Mouse (Mus musculus) kidney, embryonic 14.5 days (tissue): Measurements from ENCODE around the gene Mrpl21. TPM values are rescaled to one million over a fixed set of nuclear protein-coding genes. Genes with fewer than 3 reads are reported as not detected.

ENCODE experiments used
- ATAC-seq: fragments of 200-750 bp; cut with Nextera tagmentation; 2 replicates; pipeline ENCODE4 v1.8.0; 2017; ENCODE audit warnings: moderate number of reproducible peaks, mild to moderate bottlenecking, moderate TSS enrichment, moderate library complexity; ENCODE audit not compliant: low FRiP score, low TSS enrichment
- H3K27ac ChIP-seq: fragments of 300-500 bp; sonication (generic); 2 replicates; pipeline ENCODE4 v1.5.1; 2014; ENCODE audit warnings: low read depth, mild to moderate bottlenecking, low read length, moderate library complexity, mixed read lengths
- H3K27me3 ChIP-seq: fragments of 300-500 bp; sonication (generic); 2 replicates; pipeline ENCODE4 v1.6.1; 2014; ENCODE audit warnings: mild to moderate bottlenecking, low read length; ENCODE audit not compliant: control insufficient read depth, insufficient read depth
- H3K36me3 ChIP-seq: fragments of 300-500 bp; sonication (generic); 2 replicates; pipeline ENCODE4 v1.6.1; 2014; ENCODE audit warnings: low read length, mixed read lengths; ENCODE audit not compliant: control insufficient read depth, insufficient read depth
- H3K4me1 ChIP-seq: fragments of 300-500 bp; sonication (generic); 2 replicates; pipeline ENCODE4 v1.6.1; 2014; ENCODE audit warnings: low read length, mixed read lengths; ENCODE audit not compliant: control insufficient read depth, insufficient read depth
- H3K4me2 ChIP-seq: fragments of 300-500 bp; sonication (generic); replicated peaks from 2 replicates; pipeline ENCODE4 v1.6.1; 2014; ENCODE audit warnings: low read depth, mild to moderate bottlenecking, low read length
- H3K4me3 ChIP-seq: fragments of 300-500 bp; sonication (generic); 2 replicates; pipeline ENCODE4 v1.5.1; 2014; ENCODE audit warnings: mild to moderate bottlenecking, low read length
- H3K9ac ChIP-seq: fragments of 300-500 bp; sonication (generic); 2 replicates; pipeline ENCODE4 v1.6.1; 2014; ENCODE audit warnings: low read depth, mild to moderate bottlenecking, low read length, moderate library complexity
- H3K9me3 ChIP-seq: fragments of 300-500 bp; sonication (generic); 2 replicates; pipeline ENCODE4 v1.6.1; 2016; ENCODE audit warnings: low read length; ENCODE audit not compliant: control insufficient read depth
- WGBS: fragments of 180-500 bp; shearing (Covaris S2); extraction: QIAGEN DNeasy Blood & Tissue Kit; methylation state at CpG from one replicate; pipeline ENCODE4 v1.1.7; 2014; 5-methylcytosine and 5-hydroxymethylcytosine counted together
- polyA plus RNA-seq: library from polyadenylated mRNA; unstranded; fragments of >200 nt; fragmentation: Nextera tagmentation; extraction: Ambion mirVana; gene quantifications from 2 replicates; pipeline ENCODE4 v1.2.1, GENCODE M21; 2014

Mrpl21 gene
- polyA plus RNA-seq, 1 experiment from 2014 or later = 153 TPM

- no peak for ATAC-seq
- 97% methylated on average over 4 of the region's 4 CpGs for WGBS
- peaks cover 85% of the 10 kb centered on the region for H3K36me3 ChIP-seq
These were observed 16.0 kb upstream of the Mrpl21 start for GRCm38 (mm10) chr19:3266676-3267075.

GRCm38 (mm10) chr19:3267340-3267739 lies 15.4 kb upstream of the Mrpl21 start:
- Histone ChIP-seq H3K9ac (no peak overlapping the region), H3K9me3 (no peaks in the 10 kb centered on the region), H3K4me3 (no peak overlapping the region), H3K36me3 (peaks cover 85% of the 10 kb centered on the region), H3K27me3 (no peaks in the 10 kb centered on the region), H3K27ac (no peak overlapping the region), H3K4me1 (no peaks in the 10 kb centered on the region), H3K4me2 (no peak overlapping the region)
- no peak for ATAC-seq
- 94% methylated on average over 4 of the region's 4 CpGs for WGBS

More at GRCm38 (mm10) chr19:3266676-3267075, 16.0 kb upstream of the Mrpl21 start:
- Histone ChIP-seq H3K27me3 (no peaks in the 10 kb centered on the region), H3K4me2 (no peak overlapping the region), H3K4me3 (no peak overlapping the region), H3K9me3 (no peaks in the 10 kb centered on the region), H3K9ac (no peak overlapping the region), H3K4me1 (no peaks in the 10 kb centered on the region), H3K27ac (no peak overlapping the region)

- ATAC-seq = no peak
- H3K9me3 ChIP-seq = no peaks in the 10 kb centered on the region
- H3K9ac ChIP-seq = no peak overlapping the region
- H3K4me2 ChIP-seq = no peak overlapping the region
- H3K27me3 ChIP-seq = no peaks in the 10 kb centered on the region
- WGBS = 93% methylated on average over 17 of the region's 17 CpGs
- H3K4me3 ChIP-seq = no peak overlapping the region
- H3K4me1 ChIP-seq = no peaks in the 10 kb centered on the region
- peaks cover 91% of the 10 kb centered on the region for H3K36me3 ChIP-seq
- H3K27ac ChIP-seq = no peak overlapping the region
These were observed 14.3 kb upstream of the Mrpl21 start for GRCm38 (mm10) chr19:3268218-3268980.

DNA sequence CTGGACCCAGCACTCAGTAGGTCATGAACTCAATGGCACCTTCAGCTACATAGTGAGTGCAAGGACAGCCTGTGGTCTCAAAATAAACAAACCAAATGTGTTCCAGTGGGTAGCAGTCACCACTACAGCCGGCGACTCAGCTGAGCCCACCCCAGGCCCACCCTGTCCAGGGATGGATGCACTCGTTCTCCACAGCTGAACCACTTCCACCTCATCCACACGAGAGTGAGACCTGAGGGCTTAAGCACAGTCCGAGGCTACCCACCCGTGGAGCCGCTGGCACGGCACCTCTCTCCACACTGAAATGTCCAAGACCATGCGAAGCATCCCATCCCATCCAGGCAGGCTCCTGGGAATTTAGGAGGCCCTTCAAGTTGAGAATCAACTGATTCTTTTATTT lies 13.4 kb upstream of the Mrpl21 start:
- Histone ChIP-seq H3K36me3 (peaks cover 91% of the 10 kb centered on the region), H3K9ac (no peak overlapping the region), H3K4me2 (no peak overlapping the region), H3K4me1 (no peaks in the 10 kb centered on the region), H3K27me3 (no peaks in the 10 kb centered on the region), H3K4me3 (no peak overlapping the region), H3K27ac (no peak overlapping the region), H3K9me3 (no peaks in the 10 kb centered on the region)
- 94% methylated on average over 9 of the region's 9 CpGs for WGBS
- no peak for ATAC-seq

DNA sequence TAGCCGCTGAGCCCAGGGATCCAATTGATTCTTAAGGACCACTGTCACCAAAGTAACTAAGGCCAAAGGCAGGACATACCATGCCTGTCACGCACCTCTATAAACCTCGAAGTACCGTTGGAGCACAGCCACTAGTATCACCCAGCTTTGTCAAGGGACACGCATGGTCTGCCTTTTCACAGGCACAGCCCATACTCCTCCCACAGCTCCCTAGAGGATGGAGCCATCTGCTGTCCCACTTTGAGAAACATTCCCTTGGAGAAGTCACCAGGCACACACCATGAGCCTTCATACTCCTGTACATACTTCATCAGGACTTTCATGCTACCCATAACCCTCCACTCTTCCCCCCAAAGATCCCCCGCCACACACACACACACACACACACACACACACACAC lies 12.9 kb upstream of the Mrpl21 start:
- H3K9ac ChIP-seq = no peak overlapping the region
- no peaks in the 10 kb centered on the region for H3K4me1 ChIP-seq
- WGBS = 97% methylated on average over 6 of the region's 6 CpGs
- no peaks in the 10 kb centered on the region for H3K27me3 ChIP-seq
- no peak overlapping the region for H3K27ac ChIP-seq
- H3K4me2 ChIP-seq = no peak overlapping the region
- peaks cover 90% of the 10 kb centered on the region for H3K36me3 ChIP-seq
- no peak for ATAC-seq
- H3K4me3 ChIP-seq = no peak overlapping the region
- H3K9me3 ChIP-seq = no peaks in the 10 kb centered on the region

- ATAC-seq = no peak
- Histone ChIP-seq H3K36me3 (peaks cover 88% of the 10 kb centered on the region), H3K4me2 (no peak overlapping the region), H3K4me1 (no peaks in the 10 kb centered on the region), H3K27me3 (no peaks in the 10 kb centered on the region), H3K9me3 (no peaks in the 10 kb centered on the region), H3K4me3 (no peak overlapping the region), H3K27ac (no peak overlapping the region), H3K9ac (no peak overlapping the region)
- 91% methylated on average over 6 of the region's 6 CpGs for WGBS
These were observed 11.3 kb upstream of the Mrpl21 start for GRCm38 (mm10) chr19:3271366-3271765.

GRCm38 (mm10) chr19:3273331-3273730 lies 9.4 kb upstream of the Mrpl21 start:
- peaks cover 82% of the 10 kb centered on the region for H3K36me3 ChIP-seq
- H3K4me3 ChIP-seq = no peak overlapping the region
- H3K27me3 ChIP-seq = no peaks in the 10 kb centered on the region
- 95% methylated on average over 9 of the region's 9 CpGs for WGBS
- H3K9ac ChIP-seq = no peak overlapping the region
- H3K27ac ChIP-seq = no peak overlapping the region
- no peak overlapping the region for H3K4me2 ChIP-seq
- no peaks in the 10 kb centered on the region for H3K4me1 ChIP-seq
- no peaks in the 10 kb centered on the region for H3K9me3 ChIP-seq
- no peak for ATAC-seq

- H3K27ac ChIP-seq = no peak overlapping the region
- peaks cover 77% of the 10 kb centered on the region for H3K36me3 ChIP-seq
- no peak overlapping the region for H3K4me3 ChIP-seq
- 90% methylated on average over 3 of the region's 3 CpGs for WGBS
- H3K9me3 ChIP-seq = no peaks in the 10 kb centered on the region
- no peaks in the 10 kb centered on the region for H3K4me1 ChIP-seq
- H3K27me3 ChIP-seq = no peaks in the 10 kb centered on the region
- no peak overlapping the region for H3K9ac ChIP-seq
- no peak overlapping the region for H3K4me2 ChIP-seq
- ATAC-seq = no peak
These were observed 6.8 kb upstream of the Mrpl21 start for GRCm38 (mm10) chr19:3275744-3276365.

- Histone ChIP-seq H3K27me3 (no peaks in the 10 kb centered on the region), H3K4me2 (peak overlapping the region; percentile 60), H3K27ac (no peak overlapping the region), H3K9me3 (no peaks in the 10 kb centered on the region), H3K9ac (peak overlapping the region; percentile 91; the same call in 1 of the 2 replicates), H3K4me1 (peaks cover 6% of the 10 kb centered on the region), H3K36me3 (peaks cover 37% of the 10 kb centered on the region), H3K4me3 (peak overlapping the region; percentile 61)
- WGBS = 68% methylated on average over 4 of the region's 4 CpGs
- ATAC-seq = no peak
These were observed 815 bp upstream of the Mrpl21 start for GRCm38 (mm10) chr19:3281886-3282285.
